Mouse (Mus musculus): ENCODE results near the gene Srgn. TPM values are rescaled to one million over a fixed set of nuclear protein-coding genes. Genes with fewer than 3 reads are reported as not detected.
"Not testable (repeated sequence)": the region's sequence is repeated elsewhere in the genome, so short reads cannot be mapped to it uniquely, and the experiment has no call there.

The Srgn gene
- polyA plus RNA-seq, 1 experiment, result 19.5 TPM

GRCm38 (mm10) chr10:62491681-62492080 is 35.6 kb downstream of the Srgn start:
- not testable (repeated sequence) for DNase-seq (ENCODE audit: low read depth, low spot score)
- WGBS, result 30% methylated on average over 3 of the region's 3 CpGs

- 17% methylated on average over 1 of the region's 1 CpGs for WGBS
- no peak for DNase-seq (ENCODE audit: low read depth, low spot score)
These were observed 39.0 kb downstream of the Srgn start for GRCm38 (mm10) chr10:62488266-62488665.

GRCm38 (mm10) chr10:62486618-62487415 is 40.4 kb downstream of the Srgn start, which contains the start of gene Vps26a:
TSS of gene Vps26a (minus strand) at chr10:62486805.
- DNase-seq (ENCODE audit: low read depth, low spot score), result peak; percentile 99
- under 1% methylated on average over 57 of the region's 59 CpGs for WGBS

- under 1% methylated on average over 48 of the region's 48 CpGs for WGBS
- no peak for DNase-seq (ENCODE audit: low read depth, low spot score)
These were observed 41.2 kb downstream of the Srgn start for GRCm38 (mm10) chr10:62485878-62486582.

GRCm38 (mm10) chr10:62481108-62481852 is 46.0 kb downstream of the Srgn start:
- 72% methylated on average over 7 of the region's 7 CpGs for WGBS
- no peak for DNase-seq (ENCODE audit: low read depth, low spot score)

DNA sequence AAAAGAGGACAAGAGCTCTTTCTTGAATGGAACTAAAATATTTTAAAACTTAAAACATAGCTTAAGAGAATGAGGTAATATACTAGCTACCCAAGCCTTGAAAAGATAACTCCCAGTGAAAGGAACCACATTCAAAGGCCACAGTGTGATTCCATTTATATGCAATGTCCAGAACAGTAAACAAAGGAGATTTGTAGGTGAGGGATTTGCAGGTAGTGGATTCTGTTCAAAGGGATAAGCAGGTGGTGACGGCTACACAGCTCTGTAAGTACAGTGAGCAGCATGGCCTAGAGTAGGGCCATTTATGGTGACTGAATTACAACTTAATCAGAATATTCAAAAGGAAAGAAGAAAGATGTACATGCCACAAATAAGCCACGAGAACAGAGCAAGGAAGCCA is 50.3 kb downstream of the Srgn start:
- DNase-seq (ENCODE audit: low read depth, low spot score), result no peak
- whole genome bisulfite sequencing, result 65% methylated on average over 2 of the region's 2 CpGs

DNA sequence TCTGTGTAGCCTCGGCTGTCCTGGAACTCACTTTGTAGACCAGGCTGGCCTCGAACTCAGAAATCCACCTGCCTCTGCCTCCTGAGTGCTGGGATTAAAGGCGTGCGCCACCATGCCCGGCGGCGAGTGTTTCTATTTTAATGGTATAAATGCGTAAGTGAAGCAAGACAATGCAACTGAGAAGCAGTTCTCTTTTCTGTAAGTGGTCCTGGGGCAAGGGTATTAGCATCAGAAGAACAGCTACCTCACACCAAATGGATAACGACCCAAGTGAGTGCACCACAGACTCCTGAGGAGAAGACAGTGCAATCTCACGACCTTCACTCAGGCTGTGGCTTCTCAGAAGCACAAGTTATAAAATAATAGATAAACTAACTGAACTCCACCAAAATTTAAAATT is 52.3 kb downstream of the Srgn start:
- no peak for DNase-seq (ENCODE audit: low read depth, low spot score)
- WGBS, result 91% methylated on average over 10 of the region's 10 CpGs

GRCm38 (mm10) chr10:62471105-62471504 is 56.1 kb downstream of the Srgn start:
- WGBS, result 71% methylated on average over 5 of the region's 5 CpGs
- DNase-seq (ENCODE audit: low read depth, low spot score), result no peak

DNA sequence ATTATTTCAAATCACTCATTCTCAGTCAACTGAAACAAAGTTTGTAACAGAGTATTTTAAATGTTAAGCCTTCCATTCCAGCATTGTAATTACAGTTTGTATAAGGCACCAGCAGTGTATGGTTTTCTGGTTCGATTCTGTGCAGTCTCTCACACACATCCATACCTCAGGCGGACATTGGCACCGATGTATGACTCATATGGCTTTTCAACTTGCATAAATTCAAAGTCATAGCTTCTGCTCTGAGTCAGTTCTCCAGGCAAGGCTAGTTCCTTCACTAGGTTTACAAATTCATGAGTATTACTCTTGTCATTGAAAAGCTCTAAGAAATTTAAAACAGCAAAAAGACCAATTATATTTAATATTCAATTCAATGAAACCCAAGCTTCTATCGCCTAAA is 57.5 kb downstream of the Srgn start:
- WGBS, result 91% methylated on average over 4 of the region's 4 CpGs

DNA sequence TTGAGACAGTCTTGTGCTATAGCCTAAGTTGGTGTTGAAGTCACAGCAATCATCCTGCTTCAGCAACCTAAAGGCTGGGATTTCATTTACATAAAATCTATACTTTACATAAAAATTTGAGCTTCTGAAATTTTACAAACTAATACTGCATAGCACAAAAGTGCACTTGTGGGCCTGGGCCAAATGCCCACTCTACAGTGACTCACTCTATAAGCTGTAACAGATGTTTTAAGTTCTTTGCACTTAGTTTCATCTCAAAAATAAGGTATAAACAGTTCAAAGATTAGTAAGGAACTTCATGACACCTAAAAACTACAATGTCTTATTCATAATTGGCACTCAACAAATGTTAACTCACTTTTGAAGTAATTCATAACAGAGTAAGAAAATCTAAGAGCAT is 65.9 kb downstream of the Srgn start:
- no peak for DNase-seq (ENCODE audit: low read depth, low spot score)

More for the DNA sequence above, 57.5 kb downstream of the Srgn start:
- DNase-seq (ENCODE audit: low read depth, low spot score), result no peak

DNA sequence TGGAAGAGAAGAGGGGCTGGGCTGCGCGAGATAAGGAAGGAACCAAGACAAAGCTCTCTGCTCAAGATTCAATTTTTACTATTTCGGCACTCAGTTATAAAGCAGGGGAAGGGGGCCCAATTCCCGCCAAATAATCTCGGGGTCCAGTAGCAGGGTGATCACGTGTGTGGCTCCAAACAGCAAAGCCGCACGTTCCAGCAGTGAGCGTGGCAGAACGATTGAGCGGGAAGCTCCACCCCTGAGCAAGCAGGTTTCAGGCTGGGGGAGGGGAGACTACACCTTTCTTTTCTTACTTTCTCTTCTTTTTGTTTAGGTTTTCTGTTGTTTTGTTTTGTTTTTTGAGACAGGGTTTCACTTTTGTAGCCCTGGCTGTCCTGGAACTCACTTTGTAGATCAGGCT is 75.2 kb downstream of the Srgn start:
- DNase-seq (ENCODE audit: low read depth, low spot score), result not testable (repeated sequence)
- 70% methylated on average over 11 of the region's 11 CpGs for whole genome bisulfite sequencing

DNA sequence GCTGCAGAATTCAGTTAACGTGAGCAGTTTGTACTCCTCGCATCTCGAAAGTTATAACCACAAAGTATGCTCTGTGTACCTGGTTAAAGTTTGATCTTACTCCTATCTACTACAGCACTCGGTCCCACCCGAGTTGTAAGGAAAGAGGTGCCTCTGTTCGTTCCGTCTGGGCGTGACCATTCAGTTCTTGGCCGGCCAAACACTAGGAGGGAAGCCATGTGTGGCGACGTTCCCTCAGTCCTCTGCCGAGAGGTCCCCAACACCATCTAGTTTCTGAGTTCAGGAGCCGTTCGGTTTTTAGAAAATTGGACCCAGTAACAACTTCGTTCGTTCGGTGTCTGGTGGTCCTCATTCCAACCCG is 77.0 kb downstream of the Srgn start:
- WGBS, result 33% methylated on average over 18 of the region's 18 CpGs
- DNase-seq (ENCODE audit: low read depth, low spot score), result peak; percentile 6

GRCm38 (mm10) chr10:62449364-62450279 is 77.6 kb downstream of the Srgn start, which contains the start of the genes 4930507D05Rik and Supv3l1:
TSS of gene 4930507D05Rik (plus strand) at chr10:62449489.
TSS of gene Supv3l1 (minus strand) at chr10:62449738.
- DNase-seq (ENCODE audit: low read depth, low spot score), result peak; percentile 66
- WGBS, result under 1% methylated on average over 73 of the region's 73 CpGs

Other genes starting within 250 kb of the Srgn start
- 9.7 and 10.5 TPM in 2 replicates for gene Hk1, start 147.5 kb downstream of the Srgn start, polyA plus RNA-seq (2012; rRNA removed)
- 60.3 and 131 TPM in 2 replicates for gene Hkdc1, start 105.0 kb downstream of the Srgn start, polyA plus RNA-seq (2012; rRNA removed)
- 0.06 TPM in 1 of 2 replicates, not detected in the other for gene 4930507D05Rik, start 78.0 kb downstream of the Srgn start, polyA plus RNA-seq (2012; rRNA removed)
- 18.4 and 22.0 TPM in 2 replicates for gene Supv3l1, start 77.7 kb downstream of the Srgn start, polyA plus RNA-seq (2012; rRNA removed)
- gene Vps26a, start 40.6 kb downstream of the Srgn start, polyA plus RNA-seq (2012; rRNA removed), result 12.2 and 13.0 TPM in 2 replicates
- gene Kif1bp, start 51.0 kb upstream of the Srgn start, polyA plus RNA-seq (2012; rRNA removed), result 8.8 and 12.1 TPM in 2 replicates
- 11.6 and 13.5 TPM in 2 replicates for gene Ddx21, start 74.8 kb upstream of the Srgn start, polyA plus RNA-seq (2012; rRNA removed)
- gene Ddx50, start 123.8 kb upstream of the Srgn start, polyA plus RNA-seq (2012; rRNA removed), result 7.9 and 10.2 TPM in 2 replicates
- gene Stox1, start 198.7 kb upstream of the Srgn start, polyA plus RNA-seq (2012; rRNA removed), result 0.11 and 0.15 TPM in 2 replicates